Mouse (Mus musculus) thymus, postnatal 4 days (tissue): ENCODE results near the gene Prpsap2.

Source experiments
- DNase-seq: peaks from one replicate; pipeline ENCODE4 v3.0.0; 2021

The Prpsap2 gene

DNA sequence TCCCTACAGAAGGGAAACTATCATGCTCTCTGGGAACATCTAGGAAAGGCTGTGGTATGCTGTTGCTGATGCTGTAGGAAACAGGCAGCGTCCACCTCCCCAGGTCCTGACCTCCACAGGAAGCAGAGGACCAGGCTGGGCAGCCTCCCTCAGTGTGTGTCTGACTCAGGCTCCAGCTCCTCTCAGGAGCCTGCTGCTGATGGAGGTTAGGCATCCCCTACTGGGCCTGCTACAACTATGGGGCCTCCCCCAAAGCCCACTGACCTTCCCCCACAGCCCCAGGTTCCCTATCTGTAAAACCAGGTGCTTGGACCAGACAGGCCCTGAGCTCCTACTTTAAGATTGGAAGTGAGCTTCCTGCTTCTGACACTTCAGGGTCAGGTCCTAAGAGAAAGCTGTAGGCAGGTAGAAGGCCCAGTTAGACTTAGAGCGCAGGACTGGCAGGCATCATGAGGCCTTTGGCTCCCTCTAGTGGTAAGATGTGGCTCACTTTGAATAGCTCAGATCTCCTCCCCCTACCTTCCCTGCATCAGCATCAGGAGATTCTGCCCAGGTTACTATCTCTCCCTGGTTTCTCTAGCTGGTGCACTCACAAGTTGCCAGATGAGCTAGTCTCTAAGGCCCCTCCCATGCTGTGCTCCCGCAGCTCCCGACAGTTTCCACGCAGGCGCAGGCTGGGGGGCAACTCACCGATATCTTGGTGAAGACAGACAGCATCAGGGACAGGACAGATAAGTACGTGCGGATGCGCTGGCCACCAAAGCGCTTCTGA is 47.4 kb downstream of the Prpsap2 start:
- DNase-seq, result peak; percentile 73

DNA sequence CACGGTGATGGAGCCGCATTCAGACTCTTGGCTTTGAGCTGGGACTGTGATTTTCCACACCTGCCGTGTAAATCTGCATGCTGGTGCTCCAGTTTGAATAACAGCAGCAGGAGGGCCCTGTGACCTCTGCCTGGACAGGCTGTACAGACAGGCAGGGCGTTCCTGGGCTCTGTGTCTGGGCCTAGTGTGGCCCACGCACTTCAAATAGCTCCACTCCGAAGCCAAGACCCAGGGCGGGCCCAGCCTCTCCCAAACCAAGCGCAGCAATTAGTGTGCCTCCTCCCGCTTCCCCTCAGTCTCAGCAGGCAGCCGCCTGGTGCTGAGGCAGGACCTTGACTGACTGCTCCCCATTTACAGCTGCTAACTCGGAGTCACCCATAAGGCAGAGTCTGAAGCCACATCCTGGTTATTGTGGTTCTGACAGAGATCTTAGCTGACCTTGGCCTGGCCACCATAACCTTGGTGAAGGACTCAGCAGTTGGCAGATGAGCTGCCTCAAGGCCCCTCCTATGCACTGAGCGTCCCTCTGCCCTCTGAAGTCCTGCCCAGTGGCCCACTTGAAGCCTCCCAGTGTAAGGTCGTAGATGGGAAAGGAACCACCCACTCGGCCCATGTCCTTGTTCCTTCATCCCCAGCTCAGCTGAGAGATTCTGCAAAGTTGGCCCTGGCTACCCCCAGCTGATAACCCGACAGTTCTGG is 48.6 kb downstream of the Prpsap2 start:
- no peak for DNase-seq

DNA sequence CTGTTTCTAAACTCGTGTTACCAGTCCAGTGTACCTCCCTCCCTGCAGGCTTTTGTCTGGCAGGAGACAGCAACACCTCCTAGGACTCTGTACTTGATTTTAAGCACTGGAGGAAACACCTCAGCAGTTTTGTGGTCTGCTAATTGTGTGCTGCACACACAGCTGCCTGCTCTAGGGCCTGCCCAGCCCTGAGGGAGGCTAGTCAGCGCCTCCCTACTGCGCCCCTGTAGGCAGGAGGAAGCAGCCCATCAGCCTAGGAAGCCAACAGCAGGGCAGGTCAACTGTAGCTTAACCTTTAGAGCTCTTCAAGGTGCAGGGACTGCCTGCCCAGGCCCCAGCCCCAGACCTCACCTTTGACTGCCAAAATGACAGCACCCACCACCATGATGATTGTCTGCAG is 53.0 kb downstream of the Prpsap2 start:
- DNase-seq, result peak; percentile 41

DNA sequence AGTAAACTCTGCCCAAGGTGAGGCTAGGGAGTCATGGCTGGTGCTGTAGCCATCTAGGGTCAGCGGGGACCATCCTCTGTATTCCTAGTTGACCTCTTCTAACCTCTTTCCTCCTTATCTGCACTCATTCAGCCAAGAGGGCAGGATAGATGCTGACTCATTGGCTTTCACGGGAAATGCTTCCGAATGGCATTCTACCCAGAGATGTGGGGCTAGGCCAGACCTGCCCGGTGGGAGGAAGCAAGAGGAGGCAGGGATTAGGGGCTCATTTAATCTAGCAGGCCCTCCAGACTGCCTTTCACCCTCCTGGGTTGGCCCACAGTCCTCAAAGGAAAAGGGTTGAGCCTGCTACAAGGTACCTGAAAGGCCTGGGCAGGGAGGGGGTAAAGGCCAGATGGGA is 55.7 kb downstream of the Prpsap2 start:
- no peak for DNase-seq

DNA sequence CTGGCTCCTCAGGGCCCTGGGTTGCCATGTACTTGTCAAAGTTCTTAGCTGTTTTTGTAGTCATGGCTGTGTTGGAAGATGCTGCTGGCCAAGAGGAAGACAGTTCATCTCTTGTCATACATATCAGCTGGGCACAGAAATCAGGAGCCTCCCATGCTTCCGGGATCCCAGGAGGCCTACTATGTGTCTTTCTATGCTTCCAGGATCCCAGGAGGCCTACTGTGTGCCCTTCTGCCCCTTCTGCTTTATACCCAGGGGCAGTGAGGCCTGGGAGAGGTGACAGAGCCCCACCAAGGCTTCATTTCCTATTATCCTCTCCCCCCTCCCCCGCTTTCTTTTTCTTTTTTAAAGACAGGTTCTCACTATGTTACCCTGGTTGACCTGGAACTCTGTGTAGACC is 56.3 kb downstream of the Prpsap2 start:
- DNase-seq, result no peak

DNA sequence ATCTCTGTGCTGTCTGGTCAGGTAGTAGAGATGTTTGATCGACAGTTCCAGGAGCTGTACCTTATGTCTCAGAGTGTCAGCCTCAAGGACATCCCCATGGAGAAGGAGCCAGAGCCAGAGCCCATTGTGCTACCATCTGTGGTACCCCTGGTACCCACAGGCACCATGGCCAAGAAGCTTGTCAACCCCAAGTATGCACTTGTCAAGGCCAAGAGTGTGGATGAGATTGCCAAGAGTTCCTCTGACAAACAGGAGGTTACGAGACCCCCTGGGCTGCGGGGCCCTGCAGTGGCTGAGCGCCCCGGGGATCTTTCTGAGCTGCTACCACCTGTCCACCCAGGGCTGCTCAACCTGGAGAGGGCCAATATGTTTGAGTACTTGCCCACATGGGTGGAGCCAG is 59.4 kb downstream of the Prpsap2 start:
- DNase-seq, result no peak

DNA sequence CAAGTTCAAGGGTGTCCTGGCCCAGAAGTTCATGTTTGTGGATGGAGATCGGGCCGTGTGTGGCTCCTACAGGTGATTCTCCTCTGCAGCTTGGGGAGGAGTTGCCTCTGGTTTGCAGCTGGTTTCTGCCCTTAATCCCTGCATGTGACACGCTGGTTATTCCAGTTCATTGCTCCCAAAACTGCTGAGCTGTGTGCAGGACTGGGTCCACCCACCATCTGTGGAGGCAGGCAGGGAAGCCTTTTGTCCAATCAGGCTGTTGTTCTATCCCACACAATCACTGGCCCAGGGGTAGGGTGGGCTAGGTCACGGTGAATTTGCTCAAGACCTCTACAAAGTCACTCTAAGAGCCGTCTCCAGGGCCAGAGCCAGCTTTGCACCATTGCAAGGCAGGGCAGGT is 60.2 kb downstream of the Prpsap2 start:
- no peak for DNase-seq

DNA sequence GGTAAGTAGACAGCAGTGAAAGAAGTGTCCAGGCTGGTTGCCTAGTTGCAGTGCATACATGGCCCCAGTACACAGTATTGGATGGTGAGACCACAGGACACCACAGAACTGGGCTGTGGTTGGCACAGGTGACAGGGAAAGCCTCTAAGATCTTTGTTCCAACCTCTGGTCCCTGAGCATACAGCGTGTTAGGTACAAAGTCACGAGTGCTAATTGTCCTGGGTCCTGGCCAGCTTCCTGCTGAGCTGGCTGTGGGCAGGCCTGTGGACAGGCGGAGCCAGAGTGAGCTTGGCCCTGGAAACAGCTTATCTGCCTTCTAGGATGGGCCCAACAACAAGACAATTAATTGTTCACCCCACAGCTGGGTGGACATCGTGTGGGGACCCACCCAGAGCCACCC is 62.0 kb downstream of the Prpsap2 start:
- DNase-seq, result no peak

DNA sequence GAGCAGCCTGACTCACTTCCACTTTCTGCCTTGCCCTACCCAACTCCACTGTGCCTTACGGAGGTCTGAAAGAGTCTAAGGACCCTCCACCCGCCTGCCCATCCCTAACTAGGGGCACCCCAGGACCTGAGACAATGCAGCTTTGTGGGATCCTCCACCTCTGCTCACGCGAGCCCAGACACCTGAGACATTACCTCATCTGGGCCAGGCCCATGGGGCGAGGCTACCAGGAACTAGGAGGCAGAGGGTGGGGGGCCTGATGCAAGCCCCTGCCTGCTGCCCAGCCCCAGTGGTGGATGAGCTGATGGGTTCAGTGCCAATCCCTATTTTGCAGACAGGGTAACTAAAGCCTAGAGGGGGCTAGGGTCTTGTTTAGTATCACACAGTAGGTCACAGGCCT is 62.4 kb downstream of the Prpsap2 start:
- DNase-seq, result no peak

DNA sequence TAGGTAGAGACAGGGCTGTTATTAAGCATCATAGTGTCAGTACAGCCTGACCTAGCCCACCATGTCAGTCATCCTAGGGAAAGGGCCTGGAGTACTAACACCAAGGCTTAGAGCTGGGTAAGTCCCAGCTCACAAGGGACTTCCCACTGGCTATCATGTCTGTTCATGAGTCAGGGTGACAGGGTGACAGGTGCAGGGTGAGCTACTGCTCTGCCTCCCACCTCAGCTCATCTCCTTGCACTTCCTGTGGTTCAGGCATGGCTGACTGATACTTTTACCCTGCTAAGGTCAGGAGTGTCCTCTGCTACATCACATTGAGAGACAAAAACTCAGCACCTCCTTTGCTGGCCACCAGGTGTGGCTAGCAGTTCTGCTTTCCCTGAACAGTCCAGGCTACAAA is 63.0 kb downstream of the Prpsap2 start:
- DNase-seq, result no peak

DNA sequence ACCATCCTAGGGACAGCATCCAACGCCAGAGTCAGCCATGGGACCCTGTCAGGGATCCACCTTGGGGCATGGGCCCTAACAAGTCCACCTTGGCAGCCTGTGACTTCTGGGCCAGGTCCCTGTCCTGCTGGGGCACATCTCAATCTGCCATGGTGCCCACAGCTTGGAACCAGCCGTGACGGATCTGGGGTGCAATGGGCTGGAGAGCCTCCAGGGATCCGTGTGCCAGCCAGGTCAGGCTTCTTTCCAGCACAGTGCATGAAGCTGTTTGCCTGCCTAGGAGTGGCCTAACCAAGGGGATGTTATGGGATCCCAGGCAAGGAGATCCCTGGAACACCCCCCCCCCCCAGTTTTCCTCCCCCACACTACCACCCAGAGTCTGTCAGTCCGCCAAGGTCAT is 68.9 kb downstream of the Prpsap2 start:
- no peak for DNase-seq

DNA sequence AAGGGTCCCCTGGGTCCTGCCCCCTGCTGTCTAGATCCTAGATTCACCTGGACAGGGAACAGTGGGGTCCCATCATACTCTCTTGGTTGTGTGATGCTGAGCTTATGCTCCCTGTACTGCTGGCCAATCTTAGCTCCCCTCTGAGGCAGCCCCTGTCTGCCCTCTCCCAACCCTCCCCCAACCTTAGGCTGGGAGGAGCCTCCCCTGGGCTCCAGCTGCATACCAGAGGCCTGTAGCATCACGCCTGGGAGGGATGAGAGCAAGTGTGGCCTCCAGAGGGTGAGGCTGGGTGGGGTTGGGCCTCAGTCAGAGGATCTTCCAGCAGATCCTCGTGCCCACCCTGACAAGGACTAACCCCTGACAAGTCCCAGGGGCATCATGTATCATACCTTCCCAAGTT is 74.3 kb downstream of the Prpsap2 start:
- no peak for DNase-seq

DNA sequence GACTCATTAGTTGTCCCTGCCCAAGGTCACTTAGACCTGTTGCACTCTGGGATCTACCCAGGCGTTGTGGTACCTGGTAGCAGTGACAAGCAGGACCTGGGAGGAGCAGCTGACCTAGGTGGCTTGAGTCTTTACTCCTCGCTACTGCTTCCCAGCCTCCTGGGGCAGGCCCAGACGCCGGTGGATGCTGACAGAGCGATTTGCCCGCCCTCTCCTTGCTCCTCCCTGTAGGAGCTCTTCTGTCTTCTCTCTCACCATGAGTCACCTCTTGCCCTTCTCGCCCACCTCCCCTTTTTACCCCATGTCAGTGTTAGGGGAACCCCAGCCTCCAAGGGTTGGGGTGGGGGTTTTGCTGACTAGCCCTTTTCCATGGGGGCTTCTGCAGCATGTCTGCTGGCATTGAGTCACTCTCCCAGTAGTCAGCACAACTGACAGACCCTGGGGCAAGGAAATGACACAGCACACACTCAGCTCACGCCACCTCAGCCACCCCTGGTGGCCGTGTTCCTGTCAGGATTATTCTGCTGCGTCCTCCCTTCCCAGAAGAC is 74.9 kb downstream of the Prpsap2 start:
- DNase-seq, result no peak

DNA sequence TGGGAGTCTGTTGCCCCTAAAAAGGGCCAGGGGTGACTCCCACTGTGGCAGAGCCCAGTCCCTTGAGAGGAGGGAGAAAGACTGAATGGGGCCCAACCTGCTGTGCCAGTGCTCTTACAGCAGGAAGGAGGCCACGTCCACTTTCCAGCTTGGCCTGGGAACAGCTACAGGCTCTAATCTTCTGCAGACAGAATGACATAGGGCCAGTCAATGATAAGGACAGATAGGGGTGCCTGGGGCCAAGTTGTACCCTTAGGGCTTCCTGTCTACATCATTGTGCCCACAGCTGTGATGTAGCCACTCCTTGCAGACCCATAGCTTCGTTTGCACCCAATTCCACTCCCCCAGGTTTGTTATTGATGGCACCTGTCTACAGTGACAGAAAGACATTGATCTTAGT is 75.7 kb downstream of the Prpsap2 start:
- no peak for DNase-seq

DNA sequence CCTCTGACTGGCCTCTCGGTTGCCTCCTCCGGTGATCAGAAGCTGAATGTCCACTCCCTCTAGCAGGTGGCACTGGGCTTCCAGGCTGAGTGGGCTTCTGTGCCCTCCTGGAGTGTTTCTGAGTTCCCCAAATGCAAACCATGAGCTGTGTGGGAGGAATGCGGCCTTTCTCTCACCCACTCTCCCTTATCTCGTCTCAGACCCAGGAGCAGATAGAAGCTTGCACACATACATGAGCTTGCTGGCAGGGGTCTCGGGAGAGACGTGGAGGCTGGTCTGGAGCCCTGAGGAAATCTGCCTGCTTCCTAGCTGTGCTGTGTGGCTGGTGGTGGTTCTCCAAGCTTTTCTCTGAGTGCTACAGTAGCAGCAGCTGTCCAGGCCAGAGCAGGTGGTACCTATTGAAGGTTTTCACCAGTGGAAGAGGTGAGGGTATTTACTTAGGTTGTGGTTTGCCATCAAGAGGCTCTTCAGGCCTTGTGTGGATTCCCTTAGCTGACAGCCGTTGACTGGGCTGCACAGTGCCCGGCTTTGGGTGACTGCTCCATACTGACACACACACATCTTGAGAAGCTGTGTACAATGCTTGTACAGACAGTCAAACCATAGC is 76.7 kb downstream of the Prpsap2 start:
- DNase-seq, result no peak

DNA sequence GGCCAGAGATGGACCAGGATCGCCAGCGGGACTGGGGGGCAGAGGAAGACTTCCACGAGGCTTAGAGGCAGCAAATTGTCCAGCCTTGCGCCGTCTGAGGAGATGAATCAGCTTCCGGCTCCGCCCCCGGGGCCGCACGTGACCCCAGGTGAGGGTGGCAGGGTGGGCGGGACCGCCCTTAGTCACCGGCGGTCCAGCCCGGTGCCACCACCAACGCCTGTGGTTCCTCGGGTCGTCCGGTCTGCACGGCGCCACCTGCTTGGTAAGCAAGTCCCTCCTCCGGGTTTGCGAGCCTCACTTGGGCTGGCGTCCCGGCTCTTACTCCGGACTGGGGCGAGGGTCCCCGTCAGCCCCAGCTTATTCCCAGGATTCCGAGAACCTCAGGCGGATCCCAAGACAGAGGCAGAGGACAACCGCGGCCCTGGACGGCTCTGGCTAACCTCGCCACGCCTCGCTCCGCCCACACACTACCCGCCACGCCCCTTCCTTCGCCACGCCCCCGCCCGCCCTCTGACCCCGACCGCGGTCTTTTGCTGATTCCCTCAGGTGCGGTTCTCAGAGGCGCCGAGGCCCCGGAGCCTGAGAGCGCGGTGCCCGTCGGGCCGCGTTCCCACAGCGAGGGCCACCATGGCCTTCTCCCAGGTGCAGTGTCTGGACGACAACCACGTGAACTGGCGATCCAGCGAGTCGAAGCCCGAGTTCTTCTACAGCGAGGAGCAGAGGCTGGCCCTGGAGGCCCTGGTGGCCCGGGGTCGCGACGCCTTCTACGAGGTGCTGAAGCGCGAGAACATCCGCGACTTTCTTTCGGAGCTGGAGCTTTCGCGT is 77.8 kb downstream of the Prpsap2 start, which contains the start of gene Fam83g:
Fam83g (plus strand) TSS at position 185 of the 825 bp plus-strand sequence.
- DNase-seq, result peak; percentile 89
